Mouse (Mus musculus): ENCODE measurements around the gene Mdk. TPM values are rescaled to one million over a fixed set of nuclear protein-coding genes. Genes with fewer than 3 reads are reported as not detected.
A peak's percentile ranks its signal among the peaks of the same experiment; 100 is the strongest.

Gene Mdk
- total RNA-seq, 2 experiments from 2014 or later, result 16.5 to 21.5 TPM

DNA sequence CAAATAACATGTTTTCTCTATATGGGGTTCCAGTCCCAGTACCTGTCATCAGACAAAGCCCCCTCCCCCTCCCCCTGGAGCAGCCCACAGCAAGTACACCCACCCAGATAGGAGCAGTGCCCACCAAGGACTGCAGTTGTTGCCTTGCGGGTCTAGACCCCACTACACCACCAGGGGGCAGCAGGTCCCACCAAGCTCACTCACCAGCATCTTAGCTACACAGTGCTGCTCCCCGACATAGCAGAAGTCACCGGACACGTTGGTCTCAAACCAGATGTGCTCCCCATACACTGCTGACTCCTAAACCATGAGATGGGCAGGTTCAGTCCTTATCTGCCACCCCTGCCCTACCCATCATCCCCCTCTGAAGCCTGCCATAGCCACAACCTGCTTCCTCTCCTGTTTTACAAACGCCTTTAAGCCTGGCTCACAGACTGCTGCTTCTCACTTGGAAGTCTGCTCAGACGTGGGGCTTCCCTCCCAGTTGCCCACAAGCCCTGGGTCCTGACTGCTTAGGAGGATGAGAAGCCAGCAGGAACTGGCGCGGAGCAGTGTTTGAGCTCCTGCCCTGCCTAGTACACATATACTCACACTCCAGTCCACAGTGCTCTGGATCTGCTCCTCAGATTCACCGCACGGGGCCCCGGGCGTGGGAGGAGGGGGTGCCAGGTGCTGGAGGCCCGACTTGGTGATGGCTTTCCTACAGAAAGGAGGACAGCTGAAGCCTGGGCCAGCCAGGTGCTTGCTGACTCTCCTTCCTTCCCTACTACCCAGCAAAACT, 12.3 kb upstream of the Mdk start:
- Histone ChIP-seq H3K27ac (peak overlapping the region; percentile 70), H3K4me3 (no peak overlapping the region)
- TF ChIP-seq CTCF (IDR thresholded peaks at IDR 0.05), result peak; percentile 85
- intact Hi-C loops (cut with DNase I), result loop anchor here (2.0 kb wide), 1 partner anchor 18 kb away; no protein-coding TSS in a partner anchor
- peak; percentile 81 to 85 for DNase-seq (ENCODE audit: extremely low spot score in 1 of 2, low spot score in 2 of 2)

DNA sequence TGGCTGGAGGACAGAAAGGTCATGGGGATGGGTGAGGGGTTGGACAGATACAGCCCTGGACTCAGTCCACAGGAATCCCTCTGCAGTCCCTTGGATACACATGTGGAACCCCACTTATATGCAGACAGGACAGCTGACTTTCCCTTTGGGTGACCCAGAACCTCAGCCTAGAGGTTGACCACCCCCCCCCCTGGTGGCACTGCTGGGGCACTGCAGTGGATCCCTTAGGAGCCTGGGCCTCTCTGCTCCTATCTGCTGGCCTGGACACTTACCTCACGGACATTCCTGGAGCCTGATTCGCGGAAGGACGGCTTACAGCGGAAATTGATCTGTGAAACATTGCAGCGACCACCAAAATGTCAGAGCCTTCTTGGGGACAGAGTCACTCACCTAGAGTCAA, 10.3 kb upstream of the Mdk start:
- intact Hi-C loops (cut with DNase I), result no loop called here
- peak; percentile 41 for TF ChIP-seq CTCF (IDR thresholded peaks at IDR 0.05)
- Histone ChIP-seq H3K4me3 (no peak overlapping the region), H3K27ac (no peak overlapping the region)
- DNase-seq (ENCODE audit: extremely low spot score in 1 of 2, low spot score in 2 of 2), result no peak

DNA sequence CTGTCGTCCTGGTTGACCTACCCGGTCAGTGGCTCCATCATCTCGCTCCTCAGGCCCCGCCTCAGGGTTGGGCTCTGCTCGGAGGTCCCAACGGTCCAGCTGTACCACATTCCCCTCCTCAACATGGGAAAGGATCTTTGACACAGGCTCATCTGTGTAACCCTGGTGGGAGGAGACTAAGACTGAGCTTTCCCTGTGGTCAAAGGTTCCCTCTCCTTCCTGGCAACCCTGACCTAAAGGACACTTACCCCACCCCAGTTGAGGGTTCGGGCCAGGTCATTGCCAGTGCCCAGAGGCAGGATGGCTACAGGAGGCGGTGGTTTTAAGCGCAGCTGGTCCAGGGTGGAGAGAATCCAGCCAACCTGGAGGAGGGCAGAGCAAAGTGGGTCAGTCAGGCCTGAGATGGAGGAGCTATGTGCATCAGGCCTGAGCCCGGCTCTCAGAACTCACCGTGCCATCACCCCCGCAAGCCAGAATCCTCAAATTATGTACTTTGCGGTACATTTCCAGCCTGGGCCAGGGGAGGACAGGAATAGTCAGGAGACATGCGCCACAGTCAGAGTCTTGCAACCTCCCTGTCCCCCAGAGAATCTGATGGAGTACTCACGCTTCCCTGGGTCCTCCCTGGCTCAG, 7.3 kb upstream of the Mdk start:
- no peak for DNase-seq (ENCODE audit: extremely low spot score in 1 of 2, low spot score in 2 of 2)
- intact Hi-C loops (cut with DNase I), result no loop called here
- TF ChIP-seq CTCF (IDR thresholded peaks at IDR 0.05), result no peak
- H3K27ac ChIP-seq, result peak overlapping the region; percentile 71
- no peak overlapping the region for H3K4me3 ChIP-seq

DNA sequence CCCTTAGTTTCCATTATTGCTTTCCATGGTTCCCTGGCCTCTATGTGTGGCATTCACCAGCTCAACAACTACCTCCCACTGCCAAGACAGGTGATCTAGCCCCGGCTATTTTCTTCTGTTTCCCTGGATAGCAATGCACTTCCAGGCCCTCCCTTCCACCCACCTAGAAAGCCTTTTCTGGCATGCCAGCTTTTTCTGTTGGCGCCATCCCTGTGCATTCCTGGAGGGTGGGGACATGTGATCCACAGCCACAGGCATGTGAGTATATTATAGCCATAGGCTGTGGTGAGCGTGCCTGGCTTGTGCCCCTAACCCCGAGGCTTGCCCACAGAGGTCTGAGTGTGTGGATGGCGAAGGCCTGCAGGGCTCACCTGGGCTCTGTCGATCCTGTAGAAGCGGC, 4.1 kb upstream of the Mdk start:
- DNase-seq (ENCODE audit: extremely low spot score in 1 of 2, low spot score in 2 of 2), result peak in 1 of 2 experiments; percentile 65
- Histone ChIP-seq H3K27ac (peak overlapping the region; percentile 80), H3K4me3 (no peak overlapping the region)
- intact Hi-C loops (cut with DNase I), result no loop called here
- TF ChIP-seq CTCF (IDR thresholded peaks at IDR 0.05), result no peak

DNA sequence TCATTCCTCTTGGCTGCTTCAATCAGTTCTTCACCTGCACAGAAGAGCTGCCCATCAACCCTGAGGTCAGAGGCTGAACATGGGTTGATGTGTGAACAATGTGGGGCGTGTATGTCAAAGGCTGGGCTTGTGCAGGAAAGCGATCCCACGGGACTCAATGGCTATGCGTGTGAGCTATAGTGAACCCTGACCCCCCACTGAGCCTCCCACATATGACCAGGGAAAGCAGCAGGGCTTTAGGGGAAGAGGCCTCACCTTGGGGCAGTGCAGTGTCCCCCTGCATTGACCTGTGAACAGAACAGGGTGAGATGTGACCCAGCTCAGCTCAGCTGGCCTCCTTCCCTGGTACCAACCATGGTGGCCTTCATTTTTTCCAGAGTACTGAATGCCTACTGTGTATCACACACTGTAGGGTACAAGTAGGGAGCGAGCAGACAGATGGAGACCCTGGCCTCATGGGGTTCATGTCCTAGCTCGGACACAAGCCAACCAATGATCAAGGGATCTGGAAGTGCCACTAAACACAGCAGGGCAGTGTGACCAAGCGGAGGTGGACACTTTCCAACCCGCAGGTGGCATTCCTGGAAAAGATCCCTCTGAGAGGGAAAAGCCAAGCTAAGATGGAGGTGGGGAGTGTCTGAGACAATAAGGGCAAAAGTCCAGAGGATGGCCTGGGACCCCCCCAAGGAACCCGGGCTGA, 2.9 kb upstream of the Mdk start:
- no peak for TF ChIP-seq CTCF (IDR thresholded peaks at IDR 0.05)
- Histone ChIP-seq H3K4me3 (no peak overlapping the region), H3K27ac (peak overlapping the region; percentile 16; the same call in 1 of the 2 replicates)
- DNase-seq (ENCODE audit: extremely low spot score in 1 of 2, low spot score in 2 of 2), result no peak
- intact Hi-C loops (cut with DNase I), result loop anchor here (5.0 kb wide), 1 partner anchor 447 kb away; the partner anchor contains the start of gene 1700029I15Rik

DNA sequence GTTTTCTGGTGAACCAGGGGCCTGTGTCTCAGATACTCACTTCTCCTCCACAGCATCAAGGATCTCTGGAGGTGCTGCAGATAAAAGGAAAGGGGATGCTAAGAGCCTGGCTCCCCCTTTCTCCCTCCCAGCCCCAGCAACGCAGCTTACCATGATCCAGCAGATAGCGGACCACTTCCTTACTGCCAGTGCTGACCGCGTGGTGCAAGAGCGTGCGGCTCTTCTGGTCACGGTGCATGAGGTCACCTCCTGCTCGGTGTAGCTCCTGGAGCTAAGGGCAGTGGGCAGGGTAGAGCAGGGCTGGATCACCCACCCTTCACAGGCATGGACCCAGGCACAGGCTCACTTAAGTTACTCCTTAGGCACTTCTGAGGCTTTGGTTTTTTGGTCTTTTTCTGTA, 1.9 kb upstream of the Mdk start:
- DNase-seq (ENCODE audit: extremely low spot score in 1 of 2, low spot score in 2 of 2), result no peak
- H3K27ac ChIP-seq, result no peak overlapping the region
- TF ChIP-seq CTCF (IDR thresholded peaks at IDR 0.05), result no peak
- H3K4me3 ChIP-seq, result no peak overlapping the region
- intact Hi-C loops (cut with DNase I), result loop anchor here (5.0 kb wide), 1 partner anchor 448 kb away; the partner anchor contains the start of gene 1700029I15Rik

DNA sequence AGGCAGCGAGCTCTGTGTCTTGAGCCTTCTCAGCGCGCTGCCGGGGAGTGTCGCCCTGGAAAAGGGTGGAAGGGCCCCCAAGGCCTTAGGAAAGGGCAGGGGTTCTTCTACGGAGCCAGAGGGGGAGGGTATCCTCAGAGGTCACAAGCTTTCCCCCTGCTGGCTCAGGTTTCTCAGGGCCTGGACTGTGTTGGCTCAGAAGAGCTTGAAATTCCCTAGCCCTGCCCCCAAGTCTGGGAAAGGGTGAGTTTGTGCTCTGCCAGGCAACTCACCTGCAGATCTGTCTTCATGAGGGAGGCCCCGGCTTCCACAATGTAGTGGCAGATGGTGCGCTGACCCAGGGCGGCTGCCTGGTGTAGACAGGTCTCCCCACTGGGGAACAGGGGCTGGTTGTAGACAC, 1.4 kb upstream of the Mdk start:
- intact Hi-C loops (cut with DNase I), result loop anchor here (5.0 kb wide), 1 partner anchor 449 kb away; the partner anchor contains the start of gene 1700029I15Rik

DNA sequence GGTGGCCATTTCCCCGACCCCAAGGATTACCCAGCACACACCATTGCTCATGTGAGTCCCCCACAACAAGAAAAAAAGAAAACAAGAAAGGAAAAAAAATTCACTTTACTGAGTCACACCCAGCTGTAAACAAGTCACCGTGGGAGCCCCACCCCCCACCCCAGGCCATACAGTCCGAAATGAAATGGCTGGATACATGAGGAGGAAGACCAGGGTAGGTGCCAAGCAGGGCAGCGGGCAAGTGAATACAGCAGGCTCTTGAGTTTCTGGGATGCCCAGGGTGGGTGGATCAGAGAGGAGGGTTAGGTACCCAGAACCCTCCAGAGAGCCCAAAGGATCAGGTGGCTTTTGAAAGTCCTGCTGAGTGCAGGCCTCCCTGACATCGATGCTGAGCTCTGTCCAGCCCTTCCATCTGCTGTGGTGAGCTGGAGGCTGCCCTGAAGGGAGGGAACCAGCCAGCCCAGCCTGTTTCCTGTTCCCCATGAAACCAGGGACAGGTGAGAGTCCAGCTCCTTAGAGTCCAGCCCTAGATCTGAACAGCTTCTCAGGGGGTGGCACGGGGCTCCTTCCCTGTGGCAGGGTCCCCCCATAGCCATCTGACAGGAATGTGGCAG, 747 bp upstream of the Mdk start:
- intact Hi-C loops (cut with DNase I), result loop anchor here (5.0 kb wide), 1 partner anchor 449 kb away; the partner anchor contains the start of gene 1700029I15Rik
- DNase-seq (ENCODE audit: extremely low spot score in 1 of 2, low spot score in 2 of 2), result peak in 1 of 2 experiments; percentile 16
- no peak for TF ChIP-seq CTCF (IDR thresholded peaks at IDR 0.05)

More for the DNA sequence above, 1.4 kb upstream of the Mdk start:
- peak in 1 of 2 experiments; percentile 16 for DNase-seq (ENCODE audit: extremely low spot score in 1 of 2, low spot score in 2 of 2)
- Histone ChIP-seq H3K4me3 (no peak overlapping the region), H3K27ac (peak overlapping the region; percentile 64; the same call in 1 of the 2 replicates)
- TF ChIP-seq CTCF (IDR thresholded peaks at IDR 0.05), result no peak

DNA sequence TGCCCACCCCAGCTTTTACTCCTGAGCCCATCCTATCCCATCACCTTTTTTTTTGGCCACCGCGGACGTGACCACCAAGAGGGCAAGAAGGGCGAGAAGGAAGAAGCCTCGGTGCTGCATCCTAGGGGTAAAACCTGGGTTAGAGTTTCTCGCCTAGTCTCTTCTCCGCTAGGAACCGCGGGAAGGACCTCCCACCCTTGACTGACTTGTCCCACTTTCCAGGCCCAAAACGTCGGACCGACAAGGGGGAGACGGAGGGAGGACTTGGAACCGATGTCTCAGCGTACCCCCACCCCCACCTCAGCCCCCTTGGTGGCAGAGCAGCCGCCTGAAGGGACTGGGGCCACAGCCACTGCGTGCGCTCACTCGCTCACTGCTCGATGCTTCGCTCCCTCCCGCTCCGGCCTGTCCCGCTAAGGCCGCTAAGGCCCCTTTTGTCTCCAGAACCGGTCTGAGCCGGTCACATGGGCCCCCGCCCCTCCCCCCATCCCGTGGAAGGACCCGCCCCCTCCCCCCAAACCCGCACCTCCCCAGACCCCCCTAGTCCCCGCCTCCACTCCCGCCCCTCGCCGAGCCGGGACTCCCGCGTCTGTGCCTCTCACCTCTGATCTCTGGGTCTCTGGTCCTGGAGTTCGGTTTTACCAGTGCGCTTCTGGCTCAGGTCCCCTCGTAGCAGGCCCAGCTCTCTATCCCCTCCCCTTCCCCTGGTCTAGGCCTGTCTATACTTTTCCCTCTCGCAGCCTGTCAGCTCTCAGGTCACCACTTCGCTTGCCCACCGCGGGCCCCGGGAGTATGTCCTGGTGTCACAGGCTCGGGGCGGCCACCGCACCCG, 553 bp downstream of the Mdk start:
- intact Hi-C loops (cut with DNase I), result loop anchor here (5.0 kb wide), 1 partner anchor 451 kb away; the partner anchor contains the start of gene 1700029I15Rik
- DNase-seq (ENCODE audit: extremely low spot score in 1 of 2, low spot score in 2 of 2), result peak in 1 of 2 experiments; percentile 37
- no peak for TF ChIP-seq CTCF (IDR thresholded peaks at IDR 0.05)
- Histone ChIP-seq H3K27ac (peak overlapping the region; percentile 75), H3K4me3 (peak overlapping the region; percentile 28)

More for the DNA sequence above, 747 bp upstream of the Mdk start:
- Histone ChIP-seq H3K27ac (peak overlapping the region; percentile 64), H3K4me3 (no peak overlapping the region)

DNA sequence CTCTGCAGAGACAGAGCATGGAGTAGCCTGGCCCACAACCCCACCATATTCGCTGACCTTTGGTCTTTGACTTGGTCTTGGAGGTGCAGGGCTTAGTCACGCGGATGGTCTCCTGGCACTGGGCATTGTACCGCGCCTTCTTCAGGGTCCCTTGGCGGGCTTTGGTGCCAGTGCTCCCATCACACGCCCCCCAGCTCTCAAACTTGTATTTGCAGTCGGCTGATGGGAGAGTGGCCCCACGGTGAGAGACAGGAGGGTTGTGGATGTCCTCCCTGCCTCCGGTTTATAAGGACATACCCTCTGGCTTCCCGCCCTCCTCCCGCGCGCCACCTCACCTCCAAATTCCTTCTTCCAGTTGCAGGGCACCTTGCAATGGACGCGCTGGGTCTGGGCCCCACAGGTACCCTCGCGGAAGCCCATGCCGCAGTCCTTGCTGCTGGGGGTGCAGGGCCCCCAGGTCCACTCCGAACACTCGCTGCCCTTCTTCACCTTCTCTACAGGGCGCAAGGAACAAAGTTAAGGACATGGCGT, 1.3 kb downstream of the Mdk start:
- Histone ChIP-seq H3K27ac (no peak overlapping the region), H3K4me3 (peak overlapping the region; percentile 28)
- intact Hi-C loops (cut with DNase I), result loop anchor here (5.0 kb wide), 1 partner anchor 451 kb away; the partner anchor contains the start of gene 1700029I15Rik
- peak in 1 of 2 experiments; percentile 23 for DNase-seq (ENCODE audit: extremely low spot score in 1 of 2, low spot score in 2 of 2)
- TF ChIP-seq CTCF (IDR thresholded peaks at IDR 0.05), result no peak

All from left cerebral cortex, adult 2 months (tissue).